Mouse (Mus musculus): ENCODE results near the gene Prrx2. TPM values are rescaled to one million over a fixed set of nuclear protein-coding genes. Genes with fewer than 3 reads are reported as not detected.
A peak's percentile ranks its signal among the peaks of the same experiment; 100 is the strongest.

Prrx2 gene
- not detected in 3 replicates for total RNA-seq (2017)

DNA sequence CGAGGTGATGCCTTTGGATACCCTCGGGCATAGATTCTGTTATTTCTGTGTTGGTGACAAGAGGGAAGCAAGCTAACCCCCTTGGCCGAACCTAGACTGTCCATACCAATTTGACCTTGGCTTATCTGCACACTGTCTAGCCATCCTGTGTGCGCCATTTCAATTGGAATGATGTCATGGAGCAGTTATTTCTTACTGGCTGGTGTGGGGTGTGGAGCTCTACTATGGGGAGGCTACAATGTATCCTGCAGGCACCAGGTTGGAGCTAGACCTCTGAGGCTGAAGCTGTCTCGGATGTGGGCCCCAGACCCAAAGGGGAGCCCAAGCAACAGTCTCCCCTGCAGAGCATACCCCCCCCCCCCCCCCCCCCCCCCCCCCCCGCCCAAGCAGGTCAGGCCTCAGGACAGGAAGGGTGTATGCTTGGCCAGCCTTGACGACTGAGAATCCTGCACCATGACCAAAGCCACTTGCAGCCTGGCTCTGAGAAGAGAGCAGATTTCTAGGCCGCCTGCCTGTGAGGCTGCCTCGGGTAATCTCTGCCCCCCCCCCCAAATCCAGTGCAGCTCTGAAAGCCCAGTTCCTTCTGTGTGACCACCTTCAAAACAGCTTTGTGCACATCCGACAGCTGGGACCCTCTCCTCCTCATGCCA lies at the start of gene Prrx2:
Prrx2 (plus strand) TSS at position 600 of the 650 bp plus-strand sequence.
- no peak for ATAC-seq (replicated peaks; ENCODE audit: insufficient number of reproducible peaks, low FRiP score, low TSS enrichment, poor library complexity, severe bottlenecking)

DNA sequence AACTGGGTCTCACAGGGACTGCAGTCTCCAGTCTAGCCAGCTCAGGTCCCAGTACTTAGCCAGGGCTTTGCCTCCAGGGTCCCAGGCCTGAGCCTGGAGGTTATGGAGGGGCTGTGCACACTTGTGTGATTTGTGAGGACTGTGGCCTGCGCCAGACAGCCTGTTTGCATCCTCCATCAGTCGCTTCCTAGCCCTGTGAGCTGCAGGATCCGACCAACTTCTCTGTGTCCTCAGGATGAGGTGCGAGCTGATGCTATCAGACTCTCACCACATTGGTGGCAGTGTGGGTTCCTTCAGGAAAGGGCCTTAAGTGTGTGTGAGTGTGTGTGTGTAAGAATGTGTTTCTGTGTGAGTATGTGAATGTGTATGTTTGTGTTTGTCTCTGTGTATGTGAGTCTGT lies 47.3 kb upstream of the Prrx2 start:
- no peak for ATAC-seq (replicated peaks; ENCODE audit: insufficient number of reproducible peaks, low FRiP score, low TSS enrichment, poor library complexity, severe bottlenecking)

DNA sequence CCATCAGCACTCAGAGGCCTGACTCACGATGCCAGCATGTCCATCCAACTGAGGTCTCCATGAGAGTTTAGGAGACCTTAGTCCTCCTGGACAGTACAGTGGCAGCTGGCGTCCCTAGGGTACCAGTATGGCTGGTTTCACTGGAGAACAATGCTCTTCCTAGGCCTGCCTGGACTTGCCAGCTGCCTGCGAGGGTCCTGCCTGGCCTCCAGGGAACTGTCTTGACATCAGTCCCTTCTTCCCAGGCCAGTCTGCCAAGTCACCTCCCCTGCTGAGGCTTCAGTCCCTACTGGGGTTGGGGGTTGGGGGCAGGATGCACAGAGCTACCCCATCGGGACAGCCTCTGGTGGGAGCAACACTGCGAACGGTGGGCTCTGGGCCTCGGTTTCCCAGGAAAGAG lies 42.7 kb upstream of the Prrx2 start:
- no peak for ATAC-seq (replicated peaks; ENCODE audit: insufficient number of reproducible peaks, low FRiP score, low TSS enrichment, poor library complexity, severe bottlenecking)

DNA sequence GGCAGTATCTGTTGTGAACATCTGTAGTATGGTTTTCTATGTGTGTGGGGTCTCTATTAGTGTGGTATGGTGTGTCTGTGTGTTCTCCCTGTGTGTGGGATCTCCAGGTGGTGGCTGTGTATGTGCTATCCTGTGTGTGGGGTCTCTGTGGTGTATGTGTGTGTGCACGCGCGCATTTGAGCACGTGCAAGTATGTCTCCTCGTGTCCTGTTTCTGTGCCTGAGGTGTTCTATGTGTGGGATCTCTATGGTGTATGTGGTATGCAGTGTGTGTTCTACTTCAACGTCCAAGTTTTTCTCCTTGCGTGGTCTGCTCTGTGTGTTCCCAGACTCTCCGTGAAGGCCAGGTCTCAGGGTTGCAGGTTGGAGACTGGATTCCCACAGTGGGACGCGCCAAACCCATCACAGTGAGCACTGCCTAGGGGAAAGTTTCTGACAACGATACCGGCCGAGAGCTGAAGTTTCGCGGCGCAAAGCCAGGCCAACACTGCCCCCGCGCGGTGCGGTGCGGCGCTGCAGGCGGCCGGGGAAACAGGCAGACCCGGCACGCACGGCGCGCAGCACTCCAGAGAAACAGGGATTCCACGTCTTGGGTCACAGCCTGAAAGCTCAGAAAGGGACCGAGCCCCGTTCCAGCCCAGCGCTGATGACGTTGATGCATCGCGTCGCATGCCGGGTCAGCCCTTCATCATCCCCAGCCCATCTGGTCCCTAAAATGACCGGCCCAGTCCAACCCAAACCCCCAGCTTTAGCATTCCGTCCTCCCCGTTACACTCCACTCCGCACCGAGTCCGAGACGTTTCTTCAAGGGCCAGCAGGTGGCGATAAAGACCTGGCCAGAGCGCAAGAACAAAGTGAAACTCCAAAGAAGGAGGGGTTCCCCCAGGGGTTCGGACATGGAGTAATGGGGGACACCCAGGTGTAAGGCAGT lies 40.3 kb upstream of the Prrx2 start:
- peak; percentile 52 for ATAC-seq (replicated peaks; ENCODE audit: insufficient number of reproducible peaks, low FRiP score, low TSS enrichment, poor library complexity, severe bottlenecking)

DNA sequence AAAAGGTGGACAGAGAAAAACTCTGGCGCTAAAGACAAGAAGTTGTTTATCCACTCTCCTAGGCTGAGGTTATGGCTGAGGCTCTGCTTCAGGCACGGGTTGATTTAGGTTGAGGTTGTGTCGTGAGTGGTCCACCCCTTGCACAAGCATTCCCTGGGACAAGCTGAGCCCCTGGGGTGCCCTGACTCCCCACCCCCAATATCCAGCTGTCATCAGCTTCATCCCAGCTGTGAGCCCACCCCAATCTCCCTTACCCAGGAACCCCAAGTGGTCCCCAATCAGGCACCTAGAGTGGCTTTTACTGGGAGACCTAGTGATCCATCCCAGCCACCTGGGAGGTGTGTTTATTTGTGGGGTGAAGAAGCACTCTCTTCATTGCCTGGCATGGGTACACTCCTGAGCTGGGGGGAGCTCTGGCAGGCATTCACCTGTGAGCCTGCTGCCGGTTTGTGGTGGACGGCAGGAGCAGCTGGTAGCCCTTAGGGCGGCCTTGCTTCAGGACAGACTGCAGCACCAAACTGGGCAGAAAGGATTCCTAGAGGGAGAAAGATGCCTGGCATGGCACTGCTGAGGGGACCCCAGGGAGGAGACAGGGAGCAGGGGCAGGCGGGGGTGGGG lies 39.4 kb upstream of the Prrx2 start:
- ATAC-seq (replicated peaks; ENCODE audit: insufficient number of reproducible peaks, low FRiP score, low TSS enrichment, poor library complexity, severe bottlenecking) = no peak

DNA sequence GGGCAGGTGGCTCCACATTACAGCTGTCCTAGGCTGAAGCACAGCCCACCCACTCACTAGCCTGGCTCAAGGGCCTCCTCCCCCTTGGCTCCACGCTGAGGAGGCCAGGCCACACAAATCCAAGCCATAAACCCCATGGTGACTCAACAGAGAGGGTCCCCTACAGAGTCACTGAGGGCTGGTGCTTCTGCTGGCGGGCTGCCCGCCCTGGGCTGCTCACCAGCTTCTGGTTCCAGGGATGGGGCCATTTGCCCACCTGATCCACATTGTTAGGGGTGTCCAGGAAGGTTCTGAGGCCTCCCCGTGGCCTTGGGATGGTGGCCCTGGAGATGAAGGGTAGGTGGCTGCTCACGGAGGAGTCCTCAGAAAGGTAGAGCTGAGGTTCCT lies 38.9 kb upstream of the Prrx2 start:
- no peak for ATAC-seq (replicated peaks; ENCODE audit: insufficient number of reproducible peaks, low FRiP score, low TSS enrichment, poor library complexity, severe bottlenecking)

DNA sequence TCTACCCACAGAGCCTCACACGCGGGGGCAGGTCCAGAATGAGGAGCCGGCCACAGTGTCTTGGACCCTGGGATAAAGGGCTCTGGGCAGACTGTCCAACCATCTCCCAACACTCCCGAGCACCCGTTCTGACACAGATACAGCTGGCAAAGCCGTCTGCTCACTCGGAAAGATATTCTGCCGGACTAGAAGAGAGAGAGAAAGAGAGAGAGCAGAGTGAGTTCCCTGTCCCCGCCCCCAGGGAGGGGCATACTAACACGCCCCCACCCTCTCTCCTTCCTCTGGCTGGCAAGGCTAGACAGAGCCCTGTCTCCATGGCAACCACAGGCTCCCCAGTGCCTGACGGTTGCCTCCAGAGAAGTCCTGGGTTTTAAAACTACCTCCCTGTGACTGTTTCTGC lies 38.4 kb upstream of the Prrx2 start:
- ATAC-seq (replicated peaks; ENCODE audit: insufficient number of reproducible peaks, low FRiP score, low TSS enrichment, poor library complexity, severe bottlenecking) = peak; percentile 57

DNA sequence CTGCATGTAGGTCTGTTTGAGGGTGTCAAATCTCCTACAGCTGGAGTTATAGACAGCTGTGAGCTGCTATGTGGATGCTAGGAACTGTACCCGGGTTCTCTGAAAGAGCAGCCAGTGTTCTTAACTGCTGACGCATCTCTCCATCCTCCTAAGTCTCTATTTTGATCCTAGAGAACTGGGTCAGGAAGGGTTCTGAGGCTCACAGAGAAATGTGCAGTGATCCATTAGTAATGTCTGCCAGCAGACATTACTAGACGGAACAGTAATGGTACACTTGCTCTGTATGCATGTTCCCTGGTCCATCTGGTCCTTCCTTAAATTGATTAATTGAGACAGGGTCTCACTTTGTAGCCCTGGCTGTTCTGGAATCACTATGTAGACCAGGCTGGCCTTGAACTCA lies 35.3 kb upstream of the Prrx2 start:
- no peak for ATAC-seq (replicated peaks; ENCODE audit: insufficient number of reproducible peaks, low FRiP score, low TSS enrichment, poor library complexity, severe bottlenecking)

DNA sequence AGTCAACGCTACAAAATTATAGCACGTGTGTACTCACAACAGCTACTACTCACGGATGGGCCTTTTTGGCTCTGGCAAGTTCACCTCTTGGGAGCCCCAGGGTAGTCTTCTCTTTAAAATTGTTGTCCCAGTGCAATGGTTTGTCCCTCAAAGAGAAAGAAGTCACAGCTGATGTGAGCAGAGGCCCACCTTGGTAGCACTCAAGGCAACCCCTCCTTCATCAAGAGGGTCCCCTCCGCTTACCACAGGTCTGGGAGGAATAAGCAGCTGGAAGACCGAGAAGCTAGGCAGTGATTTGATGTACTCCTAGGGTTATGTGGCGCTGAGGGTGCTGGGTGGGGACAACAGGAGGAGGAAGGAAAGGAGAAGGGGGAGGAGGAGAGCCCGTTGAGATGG lies 34.1 kb upstream of the Prrx2 start:
- no peak for ATAC-seq (replicated peaks; ENCODE audit: insufficient number of reproducible peaks, low FRiP score, low TSS enrichment, poor library complexity, severe bottlenecking)

DNA sequence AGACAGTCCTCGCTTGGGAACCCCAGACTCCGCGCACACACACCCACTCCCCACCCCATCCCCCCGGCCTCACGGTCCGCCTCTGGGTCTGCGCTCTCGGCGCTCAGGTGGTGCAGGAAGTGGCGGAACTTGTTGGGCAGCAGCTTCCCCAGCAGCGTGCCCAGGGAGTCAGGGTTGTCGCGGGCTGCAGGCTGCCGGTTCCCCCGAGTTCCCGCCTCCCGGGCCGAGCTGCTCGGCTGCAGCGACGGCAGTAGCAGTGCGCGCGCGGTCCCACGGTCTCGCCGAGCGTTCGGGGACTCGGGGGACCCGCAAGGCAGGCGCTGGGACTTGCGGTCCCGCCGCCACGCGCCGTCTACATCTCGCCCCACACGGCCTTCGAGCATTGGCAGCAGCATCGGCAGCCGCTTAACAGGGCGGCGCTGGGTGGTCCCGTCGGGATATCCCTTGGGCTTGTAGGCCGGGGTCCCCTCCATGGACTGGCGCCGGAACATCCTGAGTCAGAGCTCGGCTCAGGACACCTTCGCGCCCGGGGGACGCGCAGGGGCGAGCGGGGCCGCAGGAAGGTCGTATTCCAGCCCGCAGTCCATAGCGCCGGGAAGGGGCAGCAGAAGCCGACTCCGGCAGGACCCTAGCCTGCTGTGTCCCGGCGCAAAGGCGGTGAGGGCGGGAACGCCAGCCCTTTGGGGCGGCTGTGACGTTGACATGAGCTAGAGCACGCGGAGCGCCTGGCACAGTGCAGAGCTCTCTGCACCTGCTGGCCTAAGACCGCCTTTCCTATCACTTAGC lies 33.5 kb upstream of the Prrx2 start:
- ATAC-seq (replicated peaks; ENCODE audit: insufficient number of reproducible peaks, low FRiP score, low TSS enrichment, poor library complexity, severe bottlenecking) = no peak

DNA sequence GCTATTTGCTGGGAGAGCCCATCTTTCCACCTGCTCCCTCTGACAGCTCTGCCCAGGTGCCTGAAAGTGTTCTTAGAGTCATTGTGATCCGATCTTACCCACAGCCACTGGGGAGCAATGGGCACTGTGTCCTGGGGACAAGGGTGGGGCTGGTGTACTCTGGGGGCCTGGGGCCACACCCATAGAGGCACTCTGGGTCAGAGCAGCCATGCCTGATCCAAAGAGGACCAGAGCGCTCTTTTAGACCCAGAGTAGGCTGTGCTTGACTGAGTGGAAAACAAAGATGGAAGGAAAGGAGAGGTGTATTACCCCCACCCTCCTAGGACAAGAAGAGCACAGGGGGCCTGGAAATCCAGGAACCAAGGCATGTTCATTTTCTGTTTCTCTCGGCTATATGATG lies 31.2 kb upstream of the Prrx2 start, which contains the start of gene 1700001O22Rik:
1700001O22Rik (minus strand) TSS at position 58 of the 400 bp plus-strand sequence.
- ATAC-seq (replicated peaks; ENCODE audit: insufficient number of reproducible peaks, low FRiP score, low TSS enrichment, poor library complexity, severe bottlenecking) = no peak

DNA sequence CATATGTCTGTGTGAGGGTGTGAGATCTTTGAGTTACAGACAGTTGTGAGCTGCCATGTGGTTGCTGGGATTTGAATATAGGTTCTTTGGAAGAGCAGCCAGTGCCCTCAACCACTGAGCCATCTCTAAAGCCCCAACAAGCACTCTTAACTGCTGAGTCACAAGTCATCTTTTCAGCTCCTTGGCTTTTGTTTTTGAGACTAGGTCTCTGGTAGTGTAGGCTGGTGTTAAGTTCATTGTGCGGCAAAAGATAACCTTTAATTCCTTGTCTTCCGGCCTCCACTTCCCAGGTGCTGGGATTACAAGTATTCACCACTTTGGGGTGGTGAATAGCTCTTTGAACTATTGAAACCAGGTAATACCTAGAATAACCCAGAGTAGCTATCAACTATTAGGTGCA lies 28.8 kb upstream of the Prrx2 start:
- ATAC-seq (replicated peaks; ENCODE audit: insufficient number of reproducible peaks, low FRiP score, low TSS enrichment, poor library complexity, severe bottlenecking) = no peak

DNA sequence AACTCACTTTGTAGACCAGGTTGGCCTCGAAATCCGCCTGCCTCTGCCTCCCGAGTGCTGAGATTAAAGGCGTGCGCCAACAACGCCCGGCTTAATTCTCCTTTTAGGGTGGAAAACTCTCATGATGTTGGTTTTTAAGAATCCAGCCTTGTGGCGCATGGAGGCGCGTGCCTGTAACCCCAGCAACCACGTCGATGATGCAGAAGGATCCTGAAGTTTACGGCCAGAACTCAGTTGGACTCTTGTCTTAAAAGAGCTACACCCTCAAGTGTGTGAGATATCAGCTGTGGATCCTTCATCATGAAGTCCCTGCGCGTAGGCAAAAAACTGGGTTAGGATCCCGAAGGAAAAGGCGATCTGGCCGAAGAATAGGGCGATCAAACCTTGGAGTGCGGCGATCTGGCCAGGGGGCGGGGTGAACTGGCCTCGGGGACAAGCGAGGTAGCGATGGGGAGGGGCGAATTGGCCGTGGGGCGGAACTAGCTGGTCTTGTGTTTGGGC lies 27.6 kb upstream of the Prrx2 start:
- peak; percentile 3; the same call in 1 of the 2 replicates for ATAC-seq (replicated peaks; ENCODE audit: insufficient number of reproducible peaks, low FRiP score, low TSS enrichment, poor library complexity, severe bottlenecking)

DNA sequence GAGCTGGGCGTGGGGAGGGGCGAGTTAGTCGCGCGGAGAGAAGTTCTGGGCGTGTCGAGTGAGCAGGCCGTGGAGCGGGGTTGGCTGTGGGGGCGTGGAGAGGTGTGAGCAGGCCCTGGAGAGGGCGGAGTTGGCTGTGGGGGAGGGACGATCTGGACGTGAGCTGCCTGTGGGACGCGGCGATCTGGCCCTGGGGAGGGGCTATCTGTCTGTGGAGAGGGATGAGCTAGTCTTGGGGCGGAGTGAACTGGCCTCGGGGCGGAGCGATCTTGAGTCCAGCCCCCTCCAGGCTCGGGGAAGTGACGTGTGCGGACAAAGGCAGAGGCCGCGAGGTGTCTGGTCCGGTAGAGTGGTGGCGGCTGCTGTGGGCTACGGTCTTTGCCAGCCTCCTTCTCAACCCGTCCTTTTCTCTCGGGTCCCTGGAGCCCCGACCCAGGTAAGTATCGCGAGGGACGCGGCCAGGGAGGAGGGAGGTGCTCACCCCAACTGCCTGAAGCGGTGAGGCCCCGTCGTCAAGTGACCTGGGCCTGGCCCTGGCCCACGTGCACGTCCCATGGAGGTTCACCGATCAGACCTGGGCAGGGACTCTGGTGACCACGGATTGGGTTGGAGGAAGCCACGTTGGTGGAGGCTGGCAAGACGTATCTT lies 27.0 kb upstream of the Prrx2 start, which contains the start of gene Ntmt1:
Ntmt1 (plus strand) TSS at position 179 of the 648 bp plus-strand sequence.
- ATAC-seq (replicated peaks; ENCODE audit: insufficient number of reproducible peaks, low FRiP score, low TSS enrichment, poor library complexity, severe bottlenecking) = peak; percentile 97

DNA sequence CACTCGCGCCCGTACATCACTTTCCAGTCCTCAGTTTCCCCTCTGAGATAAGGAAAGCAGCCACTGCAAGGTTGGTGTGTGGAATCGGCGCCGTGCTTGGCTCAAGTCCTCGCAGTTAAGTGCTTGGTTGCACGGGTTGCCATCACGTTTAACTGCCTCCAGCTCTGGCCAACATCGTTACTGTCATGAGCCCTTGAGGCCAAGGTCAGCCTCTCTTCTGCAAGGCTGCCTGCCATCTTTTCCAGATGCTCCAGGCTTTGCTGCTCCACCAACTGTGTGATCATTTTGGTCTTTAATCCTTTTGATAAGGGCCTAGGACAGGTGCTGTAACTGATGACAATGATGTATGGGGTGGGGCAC lies 26.5 kb upstream of the Prrx2 start:
- no peak for ATAC-seq (replicated peaks; ENCODE audit: insufficient number of reproducible peaks, low FRiP score, low TSS enrichment, poor library complexity, severe bottlenecking)

DNA sequence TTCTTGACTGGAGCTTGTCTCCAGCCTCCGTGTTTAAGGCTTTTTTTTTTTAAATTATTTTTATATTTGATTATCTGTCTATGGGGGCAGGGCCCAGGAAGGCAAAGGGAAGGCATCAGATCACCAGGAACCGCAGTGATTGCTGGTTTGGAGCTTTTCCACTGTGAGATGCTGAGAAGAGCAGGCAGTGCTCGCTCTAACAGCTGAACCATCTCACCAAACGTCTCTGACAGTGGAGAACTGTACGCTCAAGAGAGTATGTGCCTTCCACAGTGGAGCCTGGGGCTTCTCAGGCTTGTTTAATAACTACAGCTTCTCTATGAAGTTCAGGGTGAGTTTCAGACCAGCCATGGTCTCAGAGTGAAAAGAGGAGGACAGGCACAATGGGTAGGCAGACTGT lies 25.3 kb upstream of the Prrx2 start:
- ATAC-seq (replicated peaks; ENCODE audit: insufficient number of reproducible peaks, low FRiP score, low TSS enrichment, poor library complexity, severe bottlenecking) = no peak

DNA sequence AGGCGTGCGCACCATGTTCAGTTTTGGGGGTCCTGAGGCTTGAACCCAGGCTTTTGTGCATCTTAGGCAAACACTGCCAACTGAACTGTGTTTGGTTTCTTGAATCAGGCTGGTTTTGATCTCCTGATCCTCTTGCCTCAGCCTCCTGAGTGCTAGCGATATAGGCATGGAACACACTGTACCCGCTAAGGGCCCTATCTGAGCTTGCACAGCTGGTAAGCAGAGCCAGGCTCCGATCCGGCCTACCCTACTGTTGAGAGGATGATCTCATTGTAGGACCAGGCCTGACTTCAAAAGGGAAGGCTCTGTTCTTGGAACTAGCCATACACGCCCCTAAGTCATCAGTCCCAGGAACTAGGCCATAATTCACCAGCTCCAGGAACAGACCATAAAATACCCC lies 24.2 kb upstream of the Prrx2 start:
- no peak for ATAC-seq (replicated peaks; ENCODE audit: insufficient number of reproducible peaks, low FRiP score, low TSS enrichment, poor library complexity, severe bottlenecking)

DNA sequence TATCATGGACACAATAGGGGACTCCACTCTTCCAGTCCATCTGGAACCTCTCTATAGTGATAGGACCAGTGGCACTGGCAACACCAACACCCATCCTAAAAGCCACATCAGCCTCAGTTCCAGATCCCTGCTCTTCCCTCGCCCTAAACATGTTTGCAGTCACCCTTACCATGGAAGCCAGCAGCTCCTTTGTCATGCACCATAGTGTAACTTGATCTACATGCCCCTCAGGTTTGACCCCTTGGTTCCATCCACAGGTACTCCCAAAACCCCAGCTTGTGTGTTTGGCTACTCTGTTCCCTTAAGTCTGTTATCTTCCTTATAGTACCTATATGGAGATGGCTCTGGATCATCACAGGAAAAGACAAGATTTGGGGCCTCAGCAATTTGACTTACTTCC lies 18.4 kb upstream of the Prrx2 start:
- ATAC-seq (replicated peaks; ENCODE audit: insufficient number of reproducible peaks, low FRiP score, low TSS enrichment, poor library complexity, severe bottlenecking) = no peak
